Mouse (Mus musculus) lung, adult 18-20 months (tissue): ENCODE measurements around the gene Pygm.

Experiments used
- DNase-seq, 2 experiments: peaks; one replicate each; pipeline ENCODE4 v3.0.0; 2022; ENCODE audit warnings: mixed read lengths in 2 of 2

The Pygm gene

DNA sequence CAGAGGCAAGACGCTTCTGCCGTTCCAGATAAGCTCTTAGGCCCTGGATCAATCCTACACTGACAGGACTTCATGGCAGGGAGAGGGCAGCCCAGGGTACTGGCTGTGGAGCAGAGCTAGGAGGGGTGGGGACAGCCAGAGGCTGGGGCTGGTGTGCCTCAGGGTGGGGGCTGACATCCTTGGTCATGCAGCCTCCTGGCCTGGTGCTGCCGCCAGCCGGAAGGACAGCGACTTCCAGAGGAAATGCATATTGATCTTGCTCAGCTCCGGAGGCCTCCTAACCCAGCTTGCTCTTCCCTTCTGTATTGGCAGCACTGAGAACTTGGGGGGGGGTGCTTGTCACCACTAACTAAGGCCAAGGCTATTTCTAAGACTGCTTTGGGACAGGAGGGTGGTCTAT lies 31.3 kb downstream of the Pygm start:
- DNase-seq, result peak; percentile 57 to 65

DNA sequence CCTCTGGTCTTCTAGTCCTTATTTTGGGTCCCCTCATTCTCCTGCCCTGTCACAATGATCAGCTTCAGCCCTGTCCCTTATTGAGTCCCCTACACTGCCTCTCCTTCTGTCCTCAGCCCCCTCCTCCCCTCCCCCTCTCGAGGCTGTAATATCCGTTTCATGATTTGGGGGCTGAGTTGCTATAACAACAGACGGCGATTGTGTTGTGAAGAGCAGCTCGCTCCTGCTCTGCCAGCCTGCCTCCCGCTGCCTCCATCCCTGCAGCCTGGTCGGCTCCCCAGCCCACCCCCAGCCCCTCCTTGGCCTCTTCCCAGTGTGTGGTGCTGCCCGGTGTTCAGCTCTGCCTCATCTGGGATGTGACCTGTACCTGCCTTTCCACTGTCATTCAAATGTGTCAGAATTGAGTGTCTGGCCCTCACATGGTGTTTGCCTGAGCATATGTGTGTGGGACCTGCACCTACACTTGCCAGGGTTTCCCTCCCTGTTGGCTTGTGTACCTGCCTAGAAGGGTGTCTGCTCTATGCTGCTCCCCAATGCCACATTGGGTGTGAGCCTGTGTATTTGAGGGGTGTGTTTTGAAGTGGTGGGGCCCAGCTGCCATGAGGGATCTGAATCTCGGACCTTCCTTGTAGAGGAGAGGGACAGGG lies 32.0 kb downstream of the Pygm start:
- no peak for DNase-seq

DNA sequence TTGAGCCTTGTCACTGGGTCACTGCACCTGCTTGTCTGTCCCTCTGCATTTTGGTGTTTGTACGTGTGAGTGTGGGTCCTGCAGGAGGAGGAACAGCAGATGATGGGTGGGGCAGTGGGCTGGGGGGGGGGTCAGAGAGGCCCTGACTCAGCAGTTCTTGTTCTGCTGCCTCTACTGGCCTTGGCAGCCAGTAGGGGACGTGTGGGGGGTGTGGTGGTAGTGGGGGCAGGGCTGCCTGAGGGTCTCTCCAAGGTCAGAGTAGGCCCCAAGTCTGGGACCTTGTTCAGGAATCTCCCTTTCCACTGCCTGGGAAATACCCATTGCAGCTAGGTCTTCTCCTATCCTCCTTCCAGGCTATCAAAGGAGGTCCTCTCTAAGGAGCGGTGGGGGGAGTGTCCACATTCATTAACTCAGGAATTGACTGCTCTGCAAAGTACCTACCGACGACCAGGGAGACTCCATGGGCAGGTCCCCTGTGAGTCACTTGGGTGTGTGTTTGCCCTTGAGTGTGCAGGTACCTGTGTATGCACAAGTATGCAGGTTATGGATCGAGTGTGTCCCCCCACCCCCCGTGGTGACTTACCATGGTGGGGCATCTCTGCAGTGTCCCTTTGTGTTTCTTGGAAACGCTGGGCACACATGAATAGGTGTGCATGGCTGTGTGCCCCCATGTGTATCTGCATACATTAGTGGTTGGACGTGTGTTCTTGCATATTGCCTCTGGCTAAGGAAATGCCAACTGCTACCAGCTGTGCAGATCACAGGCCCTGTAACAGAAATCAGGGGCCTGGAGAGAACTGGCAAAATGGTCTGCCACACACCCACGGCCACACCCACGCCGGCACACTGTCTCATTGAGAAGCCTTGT lies 32.9 kb downstream of the Pygm start:
- DNase-seq, result no peak

DNA sequence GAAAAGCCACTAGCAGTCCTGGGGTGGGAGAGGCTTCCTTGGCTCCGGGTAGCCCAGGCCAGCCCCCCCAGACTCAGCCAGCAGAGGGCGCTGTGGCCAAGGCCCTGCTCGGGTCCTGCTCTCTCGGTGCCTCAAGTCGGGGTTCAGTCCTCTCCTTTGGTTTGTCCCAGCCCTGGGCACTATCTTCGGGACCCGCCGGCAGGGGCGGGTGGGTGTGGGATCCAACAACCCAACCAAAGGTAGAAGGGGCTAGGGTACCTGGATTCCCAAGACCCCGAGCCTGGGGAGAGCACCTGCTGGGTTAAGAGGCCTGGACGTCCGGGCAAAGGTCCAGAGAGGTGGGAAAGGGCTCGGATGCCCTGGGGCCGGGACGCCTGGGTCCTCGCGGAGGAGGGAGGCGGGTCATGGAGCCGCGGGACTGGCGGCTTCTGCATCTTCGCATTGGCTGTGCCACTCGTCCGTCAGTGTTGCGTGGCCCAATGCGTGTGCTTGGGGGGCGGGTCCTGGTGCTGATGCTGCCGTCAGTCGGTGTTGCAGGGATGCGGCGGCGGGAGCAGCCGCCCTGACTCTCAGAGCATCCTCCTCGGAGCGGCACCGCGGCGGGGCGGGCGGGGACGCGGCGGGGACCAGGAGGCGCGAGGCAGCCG lies 34.2 kb downstream of the Pygm start, which contains the start of gene Nrxn2:
Gene Nrxn2, plus strand, starts transcription at position 499 of the 647 bp plus-strand sequence.
- peak; percentile 83 to 84 for DNase-seq

DNA sequence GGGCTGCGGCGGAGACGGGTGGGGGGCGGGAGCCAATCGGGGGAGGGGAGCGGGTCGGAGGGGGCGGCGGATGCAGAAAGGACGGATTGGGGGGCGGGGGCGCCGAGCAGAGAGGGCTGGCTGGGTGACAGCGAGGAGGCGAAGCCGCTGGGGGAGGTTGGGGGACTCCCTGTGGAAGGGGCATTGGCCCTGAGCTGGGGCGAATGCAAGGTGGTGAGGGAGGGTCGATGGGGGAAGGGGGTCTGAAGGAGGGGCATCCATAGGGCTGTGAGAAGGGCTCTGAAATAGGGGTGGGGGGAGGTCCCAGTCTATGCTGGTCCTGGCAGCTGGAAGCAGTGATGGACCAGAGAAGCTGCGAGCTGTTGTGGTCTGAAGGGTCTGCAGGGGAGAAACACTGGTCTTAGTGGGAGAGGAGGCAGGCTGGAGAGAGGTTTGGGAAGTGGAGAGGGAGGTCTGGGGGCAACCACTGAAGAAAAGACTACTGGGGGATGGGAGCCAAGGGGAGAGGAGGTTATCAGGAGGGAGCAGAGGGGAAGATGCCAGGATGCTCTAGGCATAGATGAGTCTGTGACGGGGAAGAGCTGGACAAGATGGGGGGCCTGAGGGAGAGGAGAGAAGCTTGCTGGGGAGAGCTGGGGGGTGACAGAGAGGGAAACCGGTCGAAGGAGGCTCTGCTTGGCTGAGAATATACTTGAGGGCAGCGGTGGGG lies 34.9 kb downstream of the Pygm start:
- no peak for DNase-seq

DNA sequence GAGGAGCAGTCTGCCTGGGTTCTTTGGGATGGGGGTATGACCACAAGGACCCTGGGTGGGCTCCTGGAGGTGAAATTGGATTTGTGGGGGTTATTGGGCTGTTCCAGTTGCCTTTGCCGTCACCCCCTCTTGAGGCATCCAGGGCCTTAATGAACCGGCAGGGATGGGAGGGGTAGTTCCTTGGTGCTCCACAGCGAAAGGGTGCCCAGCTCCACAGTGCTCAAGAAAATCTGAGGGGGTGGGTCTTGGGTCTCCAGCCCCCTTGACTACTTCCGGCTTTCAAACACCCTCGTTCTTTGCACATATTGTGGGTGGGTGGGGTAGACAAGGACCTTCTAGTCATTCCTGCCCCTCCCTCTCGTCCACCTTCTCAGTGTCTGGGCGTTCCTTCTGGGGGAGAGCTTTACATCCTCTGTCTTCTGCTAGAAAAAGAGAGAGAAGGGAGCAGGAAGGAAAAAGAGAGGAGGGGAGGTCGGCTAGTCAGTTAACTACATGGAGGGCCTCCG lies 35.7 kb downstream of the Pygm start:
- DNase-seq, result no peak

DNA sequence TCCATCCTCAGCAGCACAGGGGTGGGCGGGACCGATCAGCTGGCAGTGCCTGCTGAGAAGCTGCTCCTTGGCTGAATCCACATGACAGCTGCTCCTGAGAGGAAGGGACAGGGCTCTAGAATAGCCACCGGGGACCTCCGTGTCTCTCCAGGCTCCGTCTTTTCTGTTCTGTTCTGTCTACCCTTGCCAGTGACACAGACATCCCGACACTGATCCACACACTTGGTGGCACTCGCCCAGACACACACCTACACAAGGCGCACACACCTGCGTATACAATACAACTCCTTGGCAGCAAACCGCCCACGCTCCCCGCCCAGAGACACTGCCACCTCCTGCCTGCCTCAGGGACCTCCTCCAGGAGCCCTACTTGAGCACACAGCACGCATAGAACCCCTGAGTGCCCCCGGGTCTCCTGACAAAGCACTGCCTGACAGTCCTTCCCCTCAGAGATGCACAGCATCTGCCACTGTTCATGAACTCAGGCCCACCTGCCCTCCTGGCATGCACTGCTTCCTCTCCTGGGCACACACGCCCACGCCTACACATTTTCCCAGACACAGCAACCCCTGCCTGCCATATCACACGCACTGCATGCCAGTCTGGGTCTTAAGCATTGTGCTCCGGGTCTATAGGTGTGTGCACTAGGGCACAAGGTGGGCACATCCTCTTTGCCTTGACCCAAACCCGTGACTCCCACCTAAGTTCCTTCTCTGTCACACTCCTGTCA lies 36.4 kb downstream of the Pygm start:
- no peak for DNase-seq

DNA sequence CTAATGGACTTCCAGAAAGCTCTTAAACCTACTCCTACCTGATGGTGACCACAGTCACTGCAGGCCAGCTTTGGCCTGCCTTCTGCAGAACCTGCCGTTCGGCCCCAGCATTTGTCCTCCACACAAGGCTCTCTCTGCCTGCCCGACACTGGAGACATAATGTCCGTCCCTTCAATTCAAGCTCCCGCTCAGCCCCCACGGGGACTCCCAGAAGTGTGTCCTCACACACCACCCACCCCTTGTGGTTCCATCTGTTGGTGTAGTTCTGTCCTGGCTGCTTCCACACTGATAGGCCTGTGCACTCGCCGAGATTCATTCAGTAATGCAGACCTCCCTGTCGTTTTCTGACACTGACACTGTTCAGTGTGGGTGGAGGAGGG lies 37.0 kb downstream of the Pygm start:
- DNase-seq, result no peak

DNA sequence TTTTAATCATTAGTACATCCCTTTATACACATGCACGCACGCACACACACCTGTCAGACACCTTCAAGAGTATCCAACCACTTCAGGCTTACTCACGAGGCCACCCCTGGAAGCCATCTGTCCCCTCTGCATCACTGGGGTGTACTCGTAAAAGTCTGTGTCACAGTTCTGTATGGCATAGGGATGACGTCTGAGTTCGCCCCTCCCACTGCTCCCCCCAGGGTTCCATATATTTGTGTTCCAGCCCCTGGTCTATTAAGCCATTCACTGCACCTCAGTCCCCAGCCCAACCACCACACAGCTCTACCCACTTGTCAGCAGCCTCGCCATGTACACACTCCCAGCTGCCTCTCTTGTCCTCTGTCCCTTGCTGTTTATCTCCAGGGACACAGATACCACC lies 37.8 kb downstream of the Pygm start:
- DNase-seq, result no peak

DNA sequence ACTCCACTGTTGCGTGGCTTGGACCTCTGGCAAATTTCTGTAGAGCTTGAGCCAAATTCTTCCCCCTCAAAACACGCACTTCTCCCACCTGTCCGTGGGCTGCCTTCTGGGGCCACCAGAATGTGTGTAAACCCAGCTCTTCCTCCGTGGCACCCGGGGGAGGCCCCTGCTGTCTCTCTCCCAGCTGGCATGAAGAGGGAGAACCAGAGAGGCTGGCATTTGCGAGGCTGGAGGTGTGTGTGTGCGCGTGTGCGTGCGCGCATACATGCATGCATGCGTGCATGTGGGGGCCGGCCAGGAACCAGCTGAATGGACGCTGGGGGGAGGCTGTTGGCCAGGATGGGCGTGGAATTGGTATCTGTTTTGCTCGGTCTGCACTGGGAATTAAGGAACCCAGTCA lies 39.0 kb downstream of the Pygm start:
- DNase-seq, result no peak

DNA sequence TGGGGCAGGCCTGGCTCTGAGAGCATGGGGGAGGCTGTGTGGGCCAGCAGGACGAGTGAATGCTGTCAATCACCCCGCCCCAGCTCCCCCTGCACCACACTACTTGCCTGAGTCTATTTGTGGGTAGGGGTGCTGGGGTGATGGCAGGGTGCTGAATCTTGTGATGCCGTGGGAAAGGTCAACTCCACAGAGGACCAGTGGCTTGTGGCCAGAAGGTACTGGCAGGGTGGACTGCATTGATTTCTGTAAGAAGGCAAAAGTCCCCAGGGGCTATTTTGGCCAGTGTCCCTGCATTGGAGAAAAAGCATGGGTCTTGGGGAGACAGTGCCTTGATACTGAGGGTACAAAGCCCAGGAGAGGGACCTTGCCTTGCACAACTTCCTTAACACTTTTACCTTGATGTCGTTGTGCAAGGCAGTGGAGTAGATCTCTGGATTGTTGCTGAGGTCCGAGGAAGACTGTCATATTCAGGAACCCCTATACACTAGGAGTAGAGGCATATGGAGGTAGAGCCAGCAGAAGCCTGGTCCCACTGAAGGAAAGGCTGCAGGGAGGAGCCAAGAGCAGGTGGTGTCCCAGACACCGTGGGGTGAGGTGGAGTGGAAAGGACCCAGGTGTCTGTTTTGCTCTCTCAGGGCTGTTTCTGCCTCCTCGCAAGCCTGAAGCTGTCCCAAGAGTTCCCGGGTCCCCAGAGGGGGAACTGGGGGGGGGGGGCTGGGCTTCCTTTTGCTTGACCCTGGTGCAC lies 40.1 kb downstream of the Pygm start:
- no peak for DNase-seq

DNA sequence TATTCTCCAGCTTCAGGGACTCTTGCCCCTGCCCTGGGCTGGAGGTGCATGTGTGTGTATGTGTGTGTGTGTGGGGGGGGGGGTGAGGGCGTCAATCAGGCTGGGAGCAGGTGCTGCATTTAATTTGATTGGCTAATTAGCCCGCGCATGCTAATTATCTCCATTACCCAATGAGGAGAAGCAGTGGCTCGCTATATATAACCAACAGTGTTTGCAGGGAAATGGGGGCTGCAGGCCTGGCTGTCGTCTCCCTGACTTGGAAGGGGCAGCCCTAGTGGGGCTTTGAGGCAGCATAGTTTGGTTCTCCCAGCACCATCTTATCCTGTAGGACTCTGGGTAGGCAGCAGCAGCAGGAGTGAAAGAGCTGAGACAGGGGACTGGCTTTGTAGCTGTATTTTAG lies 41.4 kb downstream of the Pygm start:
- DNase-seq, result no peak

DNA sequence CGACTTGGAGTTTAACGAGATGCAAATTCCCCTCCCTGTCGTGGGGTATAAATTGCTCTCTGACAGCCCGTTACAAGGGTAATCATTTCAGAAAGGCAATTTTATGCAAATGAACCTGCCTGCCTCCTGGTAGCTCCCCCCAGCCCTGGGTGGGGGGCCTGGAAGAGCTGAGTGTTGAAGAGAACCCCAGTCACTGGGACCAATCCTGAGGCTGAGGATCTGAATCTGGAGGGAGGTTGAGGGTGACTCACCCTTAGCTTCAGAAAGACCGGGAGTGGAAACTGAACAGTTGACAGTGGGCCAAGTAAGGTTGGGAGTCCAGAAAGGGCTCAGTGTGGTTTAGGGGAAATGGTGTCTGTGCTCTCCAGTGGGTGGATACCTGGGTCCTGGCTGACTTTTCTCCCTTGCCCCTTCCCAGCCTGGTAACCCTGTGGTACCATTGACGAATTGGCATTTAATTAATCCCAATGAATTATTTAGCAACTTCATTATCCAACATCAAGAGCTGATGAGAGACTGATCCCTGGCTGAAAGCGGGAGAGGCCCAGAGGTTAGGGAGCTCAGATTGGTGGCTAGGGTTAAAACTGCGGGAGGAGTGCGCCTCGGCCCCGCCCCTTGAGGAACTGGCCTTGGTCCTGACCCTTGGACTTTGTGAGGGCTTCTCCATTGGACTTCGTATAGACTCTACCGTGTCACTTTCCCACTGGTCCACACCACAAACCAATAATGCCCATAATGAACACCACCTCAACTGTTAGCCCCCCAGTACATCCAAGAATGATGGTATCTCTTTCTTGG lies 42.7 kb downstream of the Pygm start:
- no peak for DNase-seq

DNA sequence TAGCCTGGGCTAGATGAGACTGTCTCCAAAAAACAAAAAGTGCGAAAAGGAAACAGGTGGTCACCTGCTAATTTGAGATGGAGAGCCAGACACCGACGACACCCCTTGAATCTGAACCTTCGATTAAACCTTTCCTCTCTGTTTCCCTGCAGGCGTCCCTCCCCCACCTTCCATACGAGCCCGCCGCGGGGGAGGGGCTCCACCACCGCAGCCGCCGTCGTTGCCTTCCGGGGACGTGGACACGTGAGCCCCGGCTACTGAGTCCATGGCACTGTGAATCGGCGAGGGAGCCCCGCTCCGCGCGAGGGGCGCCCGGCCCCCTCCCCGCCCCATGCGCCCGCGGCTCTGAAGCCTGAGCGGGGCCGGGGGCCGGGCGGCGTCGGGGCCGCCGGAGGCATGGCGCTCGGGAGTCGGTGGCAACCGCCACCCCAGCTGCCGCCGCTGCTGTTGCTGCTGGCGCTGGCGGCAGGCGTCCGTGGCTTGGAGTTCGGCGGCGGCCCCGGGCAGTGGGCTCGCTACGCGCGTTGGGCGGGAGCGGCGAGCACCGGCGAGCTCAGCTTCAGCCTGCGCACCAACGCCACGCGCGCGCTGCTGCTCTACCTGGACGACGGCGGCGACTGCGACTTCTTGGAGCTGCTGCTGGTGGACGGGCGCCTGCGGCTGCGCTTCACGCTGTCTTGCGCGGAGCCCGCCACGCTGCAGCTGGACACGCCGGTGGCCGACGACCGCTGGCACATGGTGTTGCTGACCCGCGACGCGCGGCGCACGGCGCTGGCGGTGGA lies 43.6 kb downstream of the Pygm start:
- no peak for DNase-seq

DNA sequence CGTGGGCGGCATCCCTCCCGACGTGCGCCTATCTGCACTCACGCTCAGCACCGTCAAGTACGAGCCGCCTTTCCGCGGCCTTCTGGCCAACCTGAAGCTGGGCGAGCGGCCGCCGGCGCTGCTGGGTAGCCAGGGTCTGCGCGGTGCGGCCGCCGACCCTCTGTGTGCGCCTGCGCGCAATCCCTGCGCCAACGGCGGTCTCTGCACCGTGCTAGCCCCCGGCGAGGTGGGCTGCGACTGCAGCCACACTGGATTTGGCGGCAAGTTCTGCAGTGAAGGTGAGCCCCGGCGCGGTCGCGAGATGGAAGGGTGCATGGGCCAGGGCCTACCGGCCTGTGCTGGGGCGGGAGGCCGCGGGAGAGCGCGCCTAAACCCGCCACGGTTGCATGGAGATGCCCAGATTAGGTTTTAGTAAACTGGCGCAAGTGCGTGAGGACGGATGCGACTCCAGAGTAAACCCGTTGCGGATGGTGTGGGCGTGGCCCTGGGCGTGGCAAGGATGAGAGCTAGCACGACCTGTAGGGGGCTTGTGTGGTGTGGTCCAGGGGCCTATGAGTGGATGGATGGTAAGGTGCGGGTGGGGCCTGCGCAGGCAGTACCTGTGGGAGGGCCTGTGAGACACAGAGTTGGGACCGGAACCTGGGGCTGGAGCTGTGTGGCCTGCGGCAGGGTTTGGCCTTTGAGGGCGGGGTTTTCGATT lies 44.5 kb downstream of the Pygm start:
- no peak for DNase-seq

DNA sequence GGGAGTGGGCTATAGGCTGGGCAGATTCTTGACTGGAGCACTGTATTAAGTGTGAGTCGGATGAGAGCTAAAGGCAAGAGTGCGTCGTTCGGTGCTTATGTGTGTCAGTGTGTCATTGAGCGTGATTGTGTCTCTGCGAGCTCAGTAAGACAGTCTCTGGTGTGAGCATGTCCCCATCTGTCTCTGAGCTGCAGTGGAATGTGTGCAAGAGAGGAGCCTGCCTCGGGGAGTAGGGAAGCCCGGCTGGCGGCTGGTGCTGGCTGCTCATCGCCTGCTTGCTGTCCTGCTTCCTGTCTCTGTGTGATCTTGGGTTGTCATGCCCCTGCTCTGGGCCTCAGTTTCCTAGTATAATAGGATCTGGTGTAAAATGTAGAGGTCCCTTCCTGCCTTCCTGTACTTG lies 58.8 kb downstream of the Pygm start:
- DNase-seq, result no peak

DNA sequence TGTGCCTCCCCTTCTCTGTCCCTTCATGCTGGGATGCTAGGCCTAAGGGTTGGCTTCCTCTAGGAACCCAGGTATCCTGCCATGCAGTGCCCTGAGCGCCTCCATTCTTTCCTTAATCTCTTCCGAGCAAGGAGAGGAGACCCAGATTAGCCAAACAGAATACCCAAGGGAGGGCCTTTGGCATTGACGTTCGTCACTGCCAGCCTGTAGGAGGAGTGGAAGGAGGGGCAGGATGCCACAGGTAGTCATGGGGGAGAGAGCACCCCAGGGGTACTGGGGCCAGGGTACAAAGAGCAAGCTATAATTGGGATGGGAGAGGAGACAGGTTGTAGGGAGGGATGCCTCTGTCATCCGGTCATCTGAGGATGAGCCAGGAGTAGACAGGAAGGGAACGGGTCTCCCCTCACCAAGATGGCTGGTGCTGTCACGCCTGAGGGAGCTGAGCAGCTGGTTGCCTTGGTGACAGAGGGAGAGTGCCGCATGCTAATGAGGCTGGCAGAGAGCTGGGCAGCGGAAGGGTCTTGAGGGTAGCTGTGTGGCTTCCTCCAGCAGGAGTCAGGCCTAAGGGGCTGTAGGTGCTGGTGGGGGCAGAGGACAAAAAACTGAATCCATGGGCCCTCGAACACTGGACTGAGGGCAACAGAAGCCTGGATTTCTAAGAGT lies 61.7 kb downstream of the Pygm start:
- DNase-seq, result no peak

DNA sequence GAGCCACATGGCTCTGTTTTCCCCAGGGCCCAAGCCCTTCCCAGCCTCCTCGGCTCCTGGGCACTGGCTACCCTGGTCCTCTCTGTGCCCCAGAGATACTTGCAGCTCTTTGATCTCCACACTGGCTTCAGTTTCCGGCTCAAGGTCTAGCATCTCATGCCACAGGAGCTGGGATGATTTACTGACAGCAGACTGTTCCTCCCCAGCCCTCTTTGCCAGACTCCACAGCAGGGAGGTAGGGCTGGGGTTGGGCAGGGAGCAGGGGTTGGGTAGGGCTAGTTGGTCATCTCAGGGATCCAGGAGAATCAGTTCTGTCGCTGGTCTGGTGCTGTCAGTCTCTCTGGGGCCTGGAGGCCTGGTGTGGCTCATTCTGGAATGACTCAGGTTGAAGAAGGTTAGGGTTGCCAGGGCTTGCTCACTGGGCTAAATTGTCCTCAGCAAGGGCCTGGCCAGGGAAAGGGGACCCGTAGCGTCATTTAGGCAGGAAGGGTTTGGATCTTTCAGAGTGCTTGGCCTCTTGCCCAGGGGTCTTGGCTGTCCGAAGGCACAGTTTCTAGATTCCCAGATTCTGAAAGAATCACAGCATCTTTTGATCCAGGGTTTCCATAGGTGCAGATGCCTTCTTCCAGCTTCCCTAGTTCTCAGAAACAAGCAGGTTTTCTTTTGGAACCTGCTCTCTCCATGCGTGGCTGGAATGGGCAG lies 62.7 kb downstream of the Pygm start:
- DNase-seq, result no peak
